ENCODE assay signal across 9 mouse cellular contexts in genomic region chr2:170520321-170520971, GRCm38 (mm10). TPM values are rescaled to one million over a fixed set of nuclear protein-coding genes. Genes with fewer than 3 reads are reported as not detected.
A peak's percentile ranks its signal among the peaks of the same experiment; 100 is the strongest.
DNase-seq lines count a peak whose midpoint lies in the region; ATAC-seq and TF ChIP-seq lines count a peak whose summit lies in the region.
"Had no signal": no experiment of that assay in that cellular context is flagged by ENCODE, and none has a peak within 500 bp of the region (broad histone marks: within the 10 kb centered on the region; RNA-seq: fewer than 3 reads in every experiment).

No protein-coding gene starts in this region.

- DNase-seq in 3134 (ENCODE audit: extremely low read depth, insufficient read length, low spot score) (peak; percentile 38), 416B (ENCODE audit: low read depth) (peak; percentile 82)
- peak; percentile 92 for DNase-seq in kidney, postnatal 0 days (ENCODE audit: low spot score)
- DNase-seq in lung, embryonic 14.5 days = peak; percentile 91
- DNase-seq in right cerebral cortex, adult 2 months (ENCODE audit: low spot score in 2 of 2) = peak; percentile 45 to 77
- DNase-seq in spleen, postnatal 14 days (ENCODE audit: low spot score in 2 of 2) = no peak

- H3K27me3 ChIP-seq in forebrain, embryonic 15.5 days = no peaks in the 10 kb centered on the region
- no peaks in the 10 kb centered on the region for H3K27me3 ChIP-seq in kidney, postnatal 0 days (ENCODE audit: insufficient read depth, low read length)
- no peaks in the 10 kb centered on the region for H3K27me3 ChIP-seq in lung, embryonic 14.5 days (ENCODE audit: insufficient read depth, low read length)
- H3K27me3 ChIP-seq: heart, embryonic 15.5 days had no signal

- H3K36me3 ChIP-seq in forebrain, embryonic 15.5 days = peaks cover 30% of the 10 kb centered on the region
- H3K36me3 ChIP-seq in kidney, postnatal 0 days (ENCODE audit: insufficient read depth, low read length) = peaks cover 17% of the 10 kb centered on the region; the same call in 1 of the 2 replicates
- H3K36me3 ChIP-seq in lung, embryonic 14.5 days (ENCODE audit: insufficient read depth) = peaks cover 34% of the 10 kb centered on the region

- H3K9me3 ChIP-seq in forebrain, embryonic 15.5 days = no peaks in the 10 kb centered on the region
- H3K9me3 ChIP-seq in kidney, postnatal 0 days (replicated peaks; ENCODE audit: low read length) = no peaks in the 10 kb centered on the region
- H3K9me3 ChIP-seq in lung, embryonic 14.5 days (ENCODE audit: low read depth, low read length) = no peaks in the 10 kb centered on the region
- H3K9me3 ChIP-seq: heart, embryonic 15.5 days had no signal

- H3K4me3 ChIP-seq in bone marrow macrophage, adult 2 months (ENCODE audit: insufficient read depth, low read length) = no peak overlapping the region
- no peak overlapping the region for H3K4me3 ChIP-seq in forebrain, embryonic 15.5 days
- no peak overlapping the region for H3K4me3 ChIP-seq in kidney, postnatal 0 days (replicated peaks; ENCODE audit: low read depth, low read length)
- no peak overlapping the region for H3K4me3 ChIP-seq in lung, embryonic 14.5 days (ENCODE audit: low read depth, low read length)
- H3K4me3 ChIP-seq: heart, embryonic 15.5 days had no signal

- TF ChIP-seq CTCF in bone marrow macrophage, adult 2 months (IDR thresholded peaks at IDR 0.05; ENCODE audit: low read depth, low read length) = 0 out of 2 replicates have a peak, but pooled peaks have one; percentile 18
- TF ChIP-seq CTCF in kidney, postnatal 0 days (IDR thresholded peaks at IDR 0.05; ENCODE audit: low read depth) = peak; percentile 75; the same call in 1 of the 2 replicates
- peak; percentile 72 for TF ChIP-seq CTCF in lung, embryonic 14.5 days (IDR thresholded peaks at IDR 0.05; ENCODE audit: low read depth)

- H3K27ac ChIP-seq in bone marrow macrophage, adult 2 months (ENCODE audit: insufficient read depth, low read depth, low read length) = no peak overlapping the region
- H3K27ac ChIP-seq in forebrain, embryonic 15.5 days (replicated peaks) = no peak overlapping the region
- H3K27ac ChIP-seq in kidney, postnatal 0 days = no peak overlapping the region
- H3K27ac ChIP-seq in lung, embryonic 14.5 days (ENCODE audit: low read depth) = no peak overlapping the region
- H3K27ac ChIP-seq: heart, embryonic 15.5 days had no signal

- no peak overlapping the region for H3K4me2 ChIP-seq in forebrain, embryonic 15.5 days (replicated peaks)
- H3K4me2 ChIP-seq in kidney, postnatal 0 days (ENCODE audit: low read length) = no peak overlapping the region
- H3K4me2 ChIP-seq in lung, embryonic 14.5 days = no peak overlapping the region
- H3K4me2 ChIP-seq: heart, embryonic 15.5 days had no signal

- ATAC-seq in forebrain, embryonic 15.5 days (replicated peaks) = peak; percentile 72
- ATAC-seq in kidney, postnatal 0 days (replicated peaks; ENCODE audit: low FRiP score, low read depth) = 0 out of 2 replicates have a peak, but pooled peaks have one; percentile 58
- ATAC-seq in lung, embryonic 14.5 days (ENCODE audit: insufficient read depth) = peak; percentile 64; the same call in 1 of the 2 replicates

- no peak overlapping the region for H3K9ac ChIP-seq in forebrain, embryonic 15.5 days (replicated peaks)
- H3K9ac ChIP-seq in kidney, postnatal 0 days (ENCODE audit: low read depth, low read length) = no peak overlapping the region
- no peak overlapping the region for H3K9ac ChIP-seq in lung, embryonic 14.5 days
- H3K9ac ChIP-seq: heart, embryonic 15.5 days had no signal

- WGBS in forebrain, embryonic 15.5 days = 4% methylated on average over 7 of the region's 7 CpGs
- 4% methylated on average over 6 of the region's 7 CpGs for WGBS in kidney, postnatal 0 days
- 7% methylated on average over 7 of the region's 7 CpGs for WGBS in lung, embryonic 14.5 days

- no peak for TF ChIP-seq POLR2A in bone marrow macrophage, adult 2 months (IDR thresholded peaks at IDR 0.05; ENCODE audit: borderline replicate concordance, low read depth, low read length)

- H3K4me1 ChIP-seq in bone marrow macrophage, adult 2 months (ENCODE audit: control insufficient read depth, insufficient read depth, low read length) = no peaks in the 10 kb centered on the region
- no peaks in the 10 kb centered on the region for H3K4me1 ChIP-seq in forebrain, embryonic 15.5 days
- no peaks in the 10 kb centered on the region for H3K4me1 ChIP-seq in kidney, postnatal 0 days (replicated peaks; ENCODE audit: insufficient read depth, low read length)
- H3K4me1 ChIP-seq in lung, embryonic 14.5 days (ENCODE audit: insufficient read depth) = no peaks in the 10 kb centered on the region
- H3K4me1 ChIP-seq: heart, embryonic 15.5 days had no signal

RNA-seq across cellular contexts. Expression of gene Cyp24a1, which starts 23.5 kb away (rescaled TPM):
- polyA plus RNA-seq in bone marrow macrophage, adult 2 months (2012; ENCODE audit: insufficient read depth, insufficient read length, missing spikeins) = not detected in 2 replicates
- 0.05 and 0.10 TPM in 2 replicates for polyA plus RNA-seq in forebrain, embryonic 15.5 days (2015; fragmentation: Nextera tagmentation; extraction: Ambion mirVana)
- polyA plus RNA-seq in kidney, postnatal 0 days (2015; fragmentation: Nextera tagmentation; extraction: Ambion mirVana) = 7.4 TPM in 2 replicates
- not detected in 2 replicates for polyA plus RNA-seq in lung, embryonic 14.5 days (2014; fragmentation: Nextera tagmentation; extraction: Ambion mirVana)
- polyA plus RNA-seq: heart, embryonic 15.5 days had no signal

RNA-seq across cellular contexts. Expression of gene Pfdn4, which starts 24.2 kb away (rescaled TPM):
- 38.1 and 49.7 TPM in 2 replicates for polyA plus RNA-seq in bone marrow macrophage, adult 2 months (2012; ENCODE audit: insufficient read depth, insufficient read length, missing spikeins)
- polyA plus RNA-seq in forebrain, embryonic 15.5 days (2015; fragmentation: Nextera tagmentation; extraction: Ambion mirVana) = 124 and 126 TPM in 2 replicates
- 105 and 113 TPM in 2 replicates for polyA plus RNA-seq in kidney, postnatal 0 days (2015; fragmentation: Nextera tagmentation; extraction: Ambion mirVana)
- 78.5 and 86.2 TPM in 2 replicates for polyA plus RNA-seq in lung, embryonic 14.5 days (2014; fragmentation: Nextera tagmentation; extraction: Ambion mirVana)

Comparison
In these comparisons a context has a peak if more than half of its experiments do, and no peak if none do; other contexts are left out.
1. DNase-seq: peak in 3134 (single experiment), 416B (single experiment), kidney, postnatal 0 days (single experiment), lung, embryonic 14.5 days (single experiment) and right cerebral cortex, adult 2 months (2 of 2); none in spleen, postnatal 14 days (0 of 2).
2. CTCF ChIP-seq: peak in every context shown above with its lines; median percentile 75 in kidney, postnatal 0 days; 72 in lung, embryonic 14.5 days; 18 in bone marrow macrophage, adult 2 months.
3. Peak in every context shown above with its lines, with median percentiles within 50 percentile points of each other: ATAC-seq.